Comparison of ENCODE assay signal across 35 mouse cellular contexts in the genomic region with DNA sequence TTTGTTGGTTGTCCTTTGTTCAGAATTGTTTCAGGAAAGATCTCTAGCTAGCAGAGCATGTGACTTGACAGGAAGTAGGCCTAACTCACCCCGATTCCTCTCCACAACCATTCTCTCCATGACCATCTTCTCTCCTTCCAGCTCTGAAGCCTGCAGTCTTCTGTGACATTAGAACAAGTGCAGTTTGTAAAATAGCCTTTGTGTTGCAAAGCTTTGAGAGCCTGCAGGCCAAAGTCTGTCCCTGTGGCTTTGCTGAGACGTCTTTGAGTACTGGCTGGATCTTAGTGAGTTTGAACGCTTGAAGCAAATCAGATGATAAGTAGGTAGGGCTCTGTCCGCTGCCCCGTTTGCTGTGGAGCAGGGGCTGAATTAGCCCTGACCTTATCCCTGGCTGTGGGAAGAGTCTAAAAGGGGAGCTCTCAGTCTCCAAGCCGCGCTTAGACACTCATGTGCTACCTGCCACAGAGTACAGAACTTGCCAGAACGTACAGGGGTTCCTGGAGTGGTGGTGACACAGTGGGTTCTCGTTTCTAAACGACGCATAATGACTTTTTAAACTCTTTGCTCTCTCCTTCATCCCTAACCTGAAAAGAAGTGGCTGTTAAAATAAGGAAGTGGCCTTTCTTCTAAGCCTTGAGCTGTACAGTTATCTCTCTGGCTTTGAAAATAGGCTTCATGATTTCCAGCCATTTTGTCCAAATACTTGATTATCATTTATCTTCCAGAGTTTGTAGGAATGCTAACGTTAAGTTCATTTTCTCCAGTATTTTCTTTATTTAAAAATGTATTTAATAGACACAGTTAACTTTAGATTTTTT. TPM values are rescaled to one million over a fixed set of nuclear protein-coding genes. Genes with fewer than 3 reads are reported as not detected.
A peak's percentile ranks its signal among the peaks of the same experiment; 100 is the strongest.
DNase-seq lines count a peak whose midpoint lies in the region; ATAC-seq and TF ChIP-seq lines count a peak whose summit lies in the region.
"Had no signal": no experiment of that assay in that cellular context is flagged by ENCODE, and none has a peak within 500 bp of the region (broad histone marks: within the 10 kb centered on the region; RNA-seq: fewer than 3 reads in every experiment).

No protein-coding gene starts in this region.

- TF ChIP-seq POLR2A in MEL (IDR thresholded peaks at IDR 0.05; ENCODE audit: control insufficient read depth in 1 of 2, insufficient read depth in 1 of 2, low read depth in 1 of 2, low read length in 2 of 2, poor library complexity in 1 of 2), result no peak

- no peak for DNase-seq in heart, embryonic 10.5 days (ENCODE audit: low spot score)
- no peak for DNase-seq in heart, postnatal 14 days
- DNase-seq in MEL (ENCODE audit: low read depth, low spot score), result peak; percentile 56
- DNase-seq in left cerebral cortex, postnatal 10 days (ENCODE audit: extremely low spot score in 1 of 2, low spot score in 2 of 2), result no peak
- no peak for DNase-seq in left cerebral cortex, postnatal 14 days (ENCODE audit: low spot score in 2 of 2)
- no peak for DNase-seq in lung, postnatal 25 days (ENCODE audit: low spot score)
- DNase-seq: adrenal gland, adult 2 months; adrenal gland, postnatal 36 days; cerebellum, adult 8-10 months; cerebellum, postnatal 25 days; embryo, embryonic 11 days; heart, postnatal 36 days; kidney, postnatal 25 days; left cerebral cortex, postnatal 4 days; lung, postnatal 36 days; retina, postnatal 1 day; right cerebral cortex, postnatal 14 days had no signal

- no peaks in the 10 kb centered on the region for H3K27me3 ChIP-seq in heart, embryonic 10.5 days (ENCODE audit: insufficient read depth, poor library complexity, severe bottlenecking)
- H3K27me3 ChIP-seq in E14TG2a.4 (ENCODE audit: insufficient read depth, low read length) (no peaks in the 10 kb centered on the region), MEL (ENCODE audit: control insufficient read depth in 1 of 2, insufficient read depth in 2 of 2, low read length in 2 of 2) (no peaks in the 10 kb centered on the region)
- H3K27me3 ChIP-seq: embryonic facial prominence, embryonic 12.5 days; heart, embryonic 15.5 days; hindbrain, embryonic 12.5 days; liver, embryonic 15.5 days; lung, embryonic 15.5 days; midbrain, embryonic 15.5 days; neural tube, embryonic 15.5 days; stomach, embryonic 15.5 days had no signal

- no peak overlapping the region for H3K9ac ChIP-seq in MEL (ENCODE audit: control insufficient read depth, low read depth, low read length, poor library complexity, severe bottlenecking)
- H3K9ac ChIP-seq: embryonic facial prominence, embryonic 12.5 days; heart, embryonic 15.5 days; hindbrain, embryonic 12.5 days; liver, embryonic 15.5 days; lung, embryonic 15.5 days; midbrain, embryonic 15.5 days; neural tube, embryonic 15.5 days; stomach, embryonic 15.5 days had no signal

- no peak for TF ChIP-seq RAD21 in MEL (IDR thresholded peaks at IDR 0.05; ENCODE audit: low read depth, low read length)

- ATAC-seq in common myeloid progenitor, adult 5-6 weeks (replicated peaks; ENCODE audit: low read depth, poor library complexity, severe bottlenecking), result 0 out of 2 replicates have a peak, but pooled peaks have one; percentile 36
- ATAC-seq: activated CD4-positive, CD25-positive, alpha-beta regulatory T cell, adult 4 months; forebrain, embryonic 14.5 days; hindbrain, postnatal 0 days; intestine, embryonic 16.5 days; midbrain, embryonic 15.5 days had no signal

- intact Hi-C loops in heart, postnatal 14 days (cut with DNase I), result no loop called here
- intact Hi-C loops in left cerebral cortex, postnatal 10 days (cut with DNase I), result loop anchor here (2.0 kb wide), 1 partner anchor 19 kb away; no protein-coding TSS in a partner anchor
- intact Hi-C loops in left cerebral cortex, postnatal 14 days (cut with DNase I), result no loop called here

- H3K9me3 ChIP-seq in heart, embryonic 10.5 days, result no peaks in the 10 kb centered on the region
- H3K9me3 ChIP-seq in E14TG2a.4 (ENCODE audit: low read length) (no peaks in the 10 kb centered on the region), MEL (replicated peaks; ENCODE audit: insufficient read depth, low read length) (no peaks in the 10 kb centered on the region)
- H3K9me3 ChIP-seq: embryonic facial prominence, embryonic 12.5 days; heart, embryonic 15.5 days; hindbrain, embryonic 12.5 days; liver, embryonic 15.5 days; lung, embryonic 15.5 days; midbrain, embryonic 15.5 days; neural tube, embryonic 15.5 days; stomach, embryonic 15.5 days had no signal

- 0 out of 2 replicates have a peak overlapping the region, but pooled peaks have one; percentile 29 for H3K27ac ChIP-seq in heart, embryonic 10.5 days
- H3K27ac ChIP-seq in MEL (ENCODE audit: control insufficient read depth, low read depth, low read length), result peak overlapping the region; percentile 1; the same call in 1 of the 2 replicates
- H3K27ac ChIP-seq: embryonic facial prominence, embryonic 12.5 days; heart, embryonic 15.5 days; hindbrain, embryonic 12.5 days; hindbrain, postnatal 0 days; layer of hippocampus, adult 2 months; left cerebral cortex, adult 2 months; lung, embryonic 15.5 days; midbrain, embryonic 15.5 days; neural tube, embryonic 15.5 days; stomach, embryonic 15.5 days had no signal

- TF ChIP-seq EP300 in MEL (IDR thresholded peaks at IDR 0.05; ENCODE audit: low read depth in 1 of 2, low read length in 2 of 2), result peak in 1 of 2 experiments; percentile 60; a peak in 2 of 4 replicates

- H3K79me2 ChIP-seq in MEL (ENCODE audit: control insufficient read depth, insufficient read depth, low read length, poor library complexity), result peaks cover 8% of the 10 kb centered on the region

- 0 out of 2 replicates have a peak, but pooled peaks cover 5% of the 10 kb centered on the region for H3K4me1 ChIP-seq in heart, embryonic 10.5 days
- H3K4me1 ChIP-seq in E14TG2a.4 (replicated peaks; ENCODE audit: low read depth, low read length), result peaks cover 97% of the 10 kb centered on the region
- H3K4me1 ChIP-seq in MEL (ENCODE audit: control insufficient read depth in 1 of 2, insufficient read depth in 2 of 2, low read length in 2 of 2), result peaks cover 2 to 8% of the 10 kb centered on the region in 2 experiments; a peak in 3 of 4 replicates
- H3K4me1 ChIP-seq: embryonic facial prominence, embryonic 12.5 days; heart, embryonic 15.5 days; hindbrain, embryonic 12.5 days had no signal

- WGBS in heart, embryonic 10.5 days, result 80% methylated on average over 12 of the region's 12 CpGs

- no peak for TF ChIP-seq CTCF in E14TG2a.4 (conservative IDR thresholded peaks at IDR 0.05; ENCODE audit: low read length)
- no peak for TF ChIP-seq CTCF in MEL (IDR thresholded peaks at IDR 0.05 in 2 of 3, conservative IDR thresholded peaks at IDR 0.05 in 1 of 3; ENCODE audit: control insufficient read depth in 1 of 3, insufficient read depth in 1 of 3, low read depth in 2 of 3, low read length in 3 of 3, poor library complexity in 1 of 3, severe bottlenecking in 1 of 3)

- no peak overlapping the region for H3K4me3 ChIP-seq in heart, embryonic 10.5 days
- H3K4me3 ChIP-seq in E14TG2a.4 (replicated peaks; ENCODE audit: low read length) (peak overlapping the region; percentile 46), MEL (ENCODE audit: control insufficient read depth in 1 of 2, insufficient read depth in 1 of 2, low read depth in 2 of 2, low read length in 2 of 2) (no peak overlapping the region)
- H3K4me3 ChIP-seq: embryonic facial prominence, embryonic 12.5 days; heart, embryonic 15.5 days; hindbrain, embryonic 12.5 days; layer of hippocampus, adult 2 months; left cerebral cortex, adult 2 months; liver, embryonic 15.5 days; lung, embryonic 15.5 days; midbrain, embryonic 15.5 days; neural tube, embryonic 15.5 days; stomach, embryonic 15.5 days had no signal

- peaks cover 17% of the 10 kb centered on the region; the same call in 1 of the 2 replicates for H3K36me3 ChIP-seq in heart, embryonic 10.5 days
- H3K36me3 ChIP-seq in E14TG2a.4 (ENCODE audit: insufficient read depth, low read length) (peaks cover 49% of the 10 kb centered on the region), MEL (ENCODE audit: control insufficient read depth in 1 of 2, insufficient read depth in 2 of 2, low read length in 2 of 2) (peaks cover 5 to 24% of the 10 kb centered on the region in 2 experiments)
- H3K36me3 ChIP-seq: heart, embryonic 15.5 days had no signal

RNA-seq across cellular contexts. Expression of gene D230025D16Rik, which starts 6.8 kb away (rescaled TPM):
- polyA plus RNA-seq in heart, embryonic 10.5 days (2016; fragmentation: Nextera tagmentation; extraction: Ambion mirVana), result 19.3 and 20.7 TPM in 2 replicates
- total RNA-seq in heart, postnatal 14 days (2021), result 10 to 100 TPM; 16.7 to 22.0 TPM
- 16.0 and 18.3 TPM in 2 replicates for total RNA-seq in MEL (2012; rRNA removed)
- polyA plus RNA-seq in MEL (2012; ENCODE audit: insufficient read depth in 1 of 2, insufficient read length in 2 of 2, low read depth in 1 of 2, low replicate concordance in 2 of 2, missing spikeins in 1 of 2), result 10 to 100 TPM in 1 of 2 experiments, not detected in 1; 22.4 TPM
- 15.8 and 18.0 TPM in 2 replicates for total RNA-seq in common myeloid progenitor, adult 5-6 weeks (2017)
- total RNA-seq in left cerebral cortex, postnatal 10 days (2021), result 10 to 100 TPM; 27.5 to 28.0 TPM
- total RNA-seq in left cerebral cortex, postnatal 14 days (2021), result 10 to 100 TPM; 31.7 to 32.1 TPM

RNA-seq across cellular contexts. Expression of gene B3gnt9, which starts 23.2 kb away (rescaled TPM):
- polyA plus RNA-seq in heart, embryonic 10.5 days (2016; fragmentation: Nextera tagmentation; extraction: Ambion mirVana), result 7.6 and 8.1 TPM in 2 replicates
- 1 to 10 TPM; 5.1 to 5.6 TPM for total RNA-seq in heart, postnatal 14 days (2021)
- 2.7 and 2.8 TPM in 2 replicates for total RNA-seq in MEL (2012; rRNA removed)
- polyA plus RNA-seq in MEL (2012; ENCODE audit: insufficient read depth in 1 of 2, insufficient read length in 2 of 2, low read depth in 1 of 2, low replicate concordance in 2 of 2, missing spikeins in 1 of 2), result 1 to 10 TPM in 1 of 2 experiments, not detected in 1; 4.7 TPM
- total RNA-seq in common myeloid progenitor, adult 5-6 weeks (2017), result 0.18 TPM in 1 of 2 replicates, not detected in the other
- 1 to 10 TPM; 3.0 to 3.8 TPM for total RNA-seq in left cerebral cortex, postnatal 10 days (2021)
- total RNA-seq in left cerebral cortex, postnatal 14 days (2021), result 1 to 10 TPM; 2.6 to 4.8 TPM

RNA-seq across cellular contexts. Expression of gene Tradd, which starts 32.7 kb away (rescaled TPM):
- 19.0 and 19.4 TPM in 2 replicates for polyA plus RNA-seq in heart, embryonic 10.5 days (2016; fragmentation: Nextera tagmentation; extraction: Ambion mirVana)
- total RNA-seq in heart, postnatal 14 days (2021), result 1 to 10 TPM; 6.3 to 7.2 TPM
- 29.0 and 31.0 TPM in 2 replicates for total RNA-seq in MEL (2012; rRNA removed)
- 10 to 100 TPM in 1 of 2 experiments, not detected in 1; 33.5 TPM for polyA plus RNA-seq in MEL (2012; ENCODE audit: insufficient read depth in 1 of 2, insufficient read length in 2 of 2, low read depth in 1 of 2, low replicate concordance in 2 of 2, missing spikeins in 1 of 2)
- 14.2 and 19.1 TPM in 2 replicates for total RNA-seq in common myeloid progenitor, adult 5-6 weeks (2017)
- 1 to 10 TPM; 5.5 to 5.8 TPM for total RNA-seq in left cerebral cortex, postnatal 10 days (2021)
- total RNA-seq in left cerebral cortex, postnatal 14 days (2021), result 1 to 10 TPM; 6.7 to 7.9 TPM

RNA-seq across cellular contexts. Expression of gene Fbxl8, which starts 32.7 kb away (rescaled TPM):
- 2.0 and 2.4 TPM in 2 replicates for polyA plus RNA-seq in heart, embryonic 10.5 days (2016; fragmentation: Nextera tagmentation; extraction: Ambion mirVana)
- 1 to 10 TPM; 2.4 to 3.1 TPM for total RNA-seq in heart, postnatal 14 days (2021)
- 4.1 and 4.8 TPM in 2 replicates for total RNA-seq in MEL (2012; rRNA removed)
- polyA plus RNA-seq in MEL (2012; ENCODE audit: insufficient read depth in 1 of 2, insufficient read length in 2 of 2, low read depth in 1 of 2, low replicate concordance in 2 of 2, missing spikeins in 1 of 2), result 1 to 10 TPM in 1 of 2 experiments, not detected in 1; 7.2 TPM
- 5.2 and 5.6 TPM in 2 replicates for total RNA-seq in common myeloid progenitor, adult 5-6 weeks (2017)
- total RNA-seq in left cerebral cortex, postnatal 10 days (2021), result under 1 TPM; 0.58 to 0.61 TPM
- under 1 TPM; 0.80 to 0.83 TPM for total RNA-seq in left cerebral cortex, postnatal 14 days (2021)

RNA-seq across cellular contexts. Expression of gene Hsf4, which starts 37.9 kb away (rescaled TPM):
- polyA plus RNA-seq in heart, embryonic 10.5 days (2016; fragmentation: Nextera tagmentation; extraction: Ambion mirVana), result 0.16 TPM in 1 of 2 replicates, not detected in the other
- total RNA-seq in heart, postnatal 14 days (2021), result under 1 TPM; 0.73 to 0.96 TPM
- total RNA-seq in MEL (2012; rRNA removed), result 1.4 and 1.7 TPM in 2 replicates
- polyA plus RNA-seq in MEL (2012; ENCODE audit: insufficient read depth in 1 of 2, insufficient read length in 2 of 2, low read depth in 1 of 2, low replicate concordance in 2 of 2, missing spikeins in 1 of 2), result 1 to 10 TPM in 1 of 2 experiments, not detected in 1; 7.1 TPM
- not detected in 2 replicates for total RNA-seq in common myeloid progenitor, adult 5-6 weeks (2017)
- under 1 TPM; 0.34 to 0.75 TPM for total RNA-seq in left cerebral cortex, postnatal 10 days (2021)
- 1 to 10 TPM; 1.5 to 2.3 TPM for total RNA-seq in left cerebral cortex, postnatal 14 days (2021)
- total RNA-seq: megakaryocyte-erythroid progenitor cell, adult 5-6 weeks had no signal
- polyA plus RNA-seq: hindbrain, embryonic 12.5 days; kidney, embryonic 14.5 days; liver, embryonic 15.5 days had no signal
